Mouse (Mus musculus): ENCODE data around the gene Cyp2t4. TPM values are rescaled to one million over a fixed set of nuclear protein-coding genes. Genes with fewer than 3 reads are reported as not detected.

Gene Cyp2t4
- polyA plus RNA-seq (2014; fragmentation: Illumina TruSeq; extraction: RNeasy Lipid Tissue Mini Kit (QIAGEN cat#74804); ENCODE audit: insufficient read depth, low read depth, low replicate concordance): not detected

DNA sequence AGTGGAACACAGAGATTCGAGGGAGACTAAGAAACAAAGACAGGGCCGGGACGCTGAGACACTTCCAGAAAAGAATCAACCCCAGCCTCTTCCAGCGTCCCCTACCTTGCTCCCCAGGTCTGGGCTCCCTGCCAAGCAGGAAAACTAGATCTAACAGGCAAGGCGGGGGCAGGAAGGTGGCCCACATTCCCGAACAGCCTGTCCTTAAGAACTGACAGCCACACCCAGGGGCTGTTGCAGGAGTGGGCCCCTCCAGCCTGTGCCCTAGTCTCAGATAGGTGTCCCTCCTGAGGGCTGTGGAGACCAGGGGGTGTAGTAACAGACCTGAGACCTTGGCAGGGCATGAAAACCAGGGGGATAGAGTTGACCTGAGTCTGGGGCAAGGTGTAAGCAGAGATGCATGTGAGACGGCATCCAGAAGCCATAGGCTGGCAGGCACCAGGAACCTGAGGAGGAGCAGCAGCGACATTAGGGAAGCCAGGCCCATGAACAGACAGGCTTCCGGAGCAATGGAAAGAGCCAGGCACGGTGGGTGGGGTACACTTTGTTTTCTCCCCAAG is at the start of gene Cyp2t4:
Gene Cyp2t4, plus strand, starts transcription at position 510 of the 560 bp plus-strand sequence.

DNA sequence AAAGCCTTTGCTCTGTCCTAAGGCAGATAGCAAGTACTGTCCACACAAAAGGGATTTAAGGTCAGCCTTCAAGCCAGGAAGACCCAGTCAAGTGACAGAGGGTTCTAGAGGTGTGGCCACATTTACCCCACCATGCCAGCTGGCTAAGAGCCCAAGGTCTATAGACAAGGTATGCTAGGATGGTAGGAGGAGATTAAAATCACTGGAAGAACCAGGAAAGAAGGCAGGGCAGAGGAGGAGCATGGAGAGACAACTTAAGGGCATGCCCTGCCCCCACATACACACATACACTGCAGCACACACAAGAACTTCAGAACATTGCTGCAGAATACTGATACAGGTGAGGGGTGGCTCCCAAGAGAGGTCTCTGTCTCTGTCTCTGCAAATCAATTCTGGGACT is 33.8 kb upstream of the Cyp2t4 start, which contains the start of gene Cyp2f2:
Gene Cyp2f2, plus strand, starts transcription at position 234 of the 400 bp plus-strand sequence.

DNA sequence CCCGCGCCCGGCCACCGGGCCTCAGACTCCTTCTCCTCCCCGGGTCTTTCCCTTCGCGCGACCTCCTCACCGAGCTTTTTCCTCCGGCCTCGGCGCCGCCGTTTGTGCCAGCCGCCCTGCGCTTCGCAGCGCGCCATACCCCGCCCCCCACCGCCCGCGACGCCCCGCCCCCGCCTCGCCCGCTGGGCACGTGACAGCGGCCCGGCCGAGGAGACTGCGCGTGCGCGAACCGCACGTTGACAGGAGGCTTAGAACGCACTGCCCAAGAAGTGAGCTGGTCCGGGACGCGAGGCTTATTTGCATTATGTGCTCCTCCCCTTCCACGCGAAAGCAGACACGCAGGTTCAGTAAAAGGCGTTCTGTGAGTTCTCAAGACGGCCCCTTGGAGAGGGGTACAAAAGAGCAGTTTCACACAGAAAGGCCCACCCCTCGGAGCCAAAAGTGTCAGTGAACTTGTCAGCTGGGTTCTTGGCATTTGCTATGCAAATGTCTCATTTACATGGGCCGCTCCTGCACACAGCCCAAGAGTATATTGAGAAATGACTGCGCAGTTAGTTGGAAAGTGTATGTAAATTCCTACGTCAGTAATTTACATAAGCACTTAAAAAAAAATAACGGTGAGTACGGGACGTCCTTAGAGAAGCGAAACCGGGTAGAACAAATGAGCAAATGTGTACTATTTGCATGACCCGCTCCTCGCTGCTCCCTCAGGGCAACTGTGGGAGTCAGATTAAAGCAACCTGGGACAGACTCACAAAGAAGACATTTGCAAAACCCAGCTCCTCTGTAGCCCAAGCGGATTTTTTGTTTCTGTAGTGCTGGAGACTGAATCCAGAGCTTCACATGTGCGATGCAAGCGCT is 13.3 kb downstream of the Cyp2t4 start, which contains the start of gene Egln2:
Gene Egln2, minus strand, starts transcription at position 189 of the 861 bp plus-strand sequence.

DNA sequence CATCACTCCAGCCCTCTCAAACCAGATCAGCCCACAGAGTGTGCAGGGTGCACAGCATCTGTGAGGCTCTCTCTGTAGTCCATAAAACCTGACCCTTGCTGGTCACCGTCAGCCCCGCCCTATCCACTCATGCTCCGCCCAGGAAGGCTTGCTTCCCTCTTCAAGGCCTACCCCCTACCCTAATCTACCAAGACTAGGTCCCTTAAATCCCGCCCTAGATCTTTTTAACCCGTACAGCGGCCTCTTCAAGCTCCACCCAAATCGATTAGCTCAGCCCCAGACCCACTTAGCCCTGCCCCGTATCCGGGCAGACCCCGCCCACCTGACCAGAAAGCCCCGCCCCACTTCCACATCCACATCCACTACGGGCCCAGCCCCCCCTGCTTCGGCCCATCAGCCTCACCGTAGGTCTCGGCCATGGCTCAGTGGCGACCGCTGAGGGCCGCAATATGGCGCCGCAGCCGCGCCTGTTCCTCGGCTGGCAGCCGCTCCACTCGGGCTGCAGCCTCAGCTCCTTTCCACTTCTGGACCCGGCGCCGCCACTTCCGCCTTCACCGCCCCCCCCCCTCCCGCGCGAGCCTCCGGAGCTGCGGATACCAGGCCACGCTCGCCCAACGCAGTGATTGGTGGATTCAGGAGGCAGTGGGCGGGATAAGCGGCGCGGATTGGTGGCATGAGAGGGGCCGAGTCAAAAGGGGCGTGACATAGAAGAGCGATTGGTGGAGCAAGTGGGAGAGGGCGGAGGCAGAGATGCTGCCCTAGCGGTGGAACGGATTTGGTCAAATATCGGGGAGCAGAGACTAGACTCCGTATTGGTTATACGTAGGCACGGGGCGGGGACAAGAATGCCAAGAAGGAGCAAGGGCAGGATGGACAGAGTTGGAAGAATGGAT is 25.1 kb downstream of the Cyp2t4 start, which contains the start of gene Rab4b:
Gene Rab4b, minus strand, starts transcription at position 573 of the 893 bp plus-strand sequence.

DNA sequence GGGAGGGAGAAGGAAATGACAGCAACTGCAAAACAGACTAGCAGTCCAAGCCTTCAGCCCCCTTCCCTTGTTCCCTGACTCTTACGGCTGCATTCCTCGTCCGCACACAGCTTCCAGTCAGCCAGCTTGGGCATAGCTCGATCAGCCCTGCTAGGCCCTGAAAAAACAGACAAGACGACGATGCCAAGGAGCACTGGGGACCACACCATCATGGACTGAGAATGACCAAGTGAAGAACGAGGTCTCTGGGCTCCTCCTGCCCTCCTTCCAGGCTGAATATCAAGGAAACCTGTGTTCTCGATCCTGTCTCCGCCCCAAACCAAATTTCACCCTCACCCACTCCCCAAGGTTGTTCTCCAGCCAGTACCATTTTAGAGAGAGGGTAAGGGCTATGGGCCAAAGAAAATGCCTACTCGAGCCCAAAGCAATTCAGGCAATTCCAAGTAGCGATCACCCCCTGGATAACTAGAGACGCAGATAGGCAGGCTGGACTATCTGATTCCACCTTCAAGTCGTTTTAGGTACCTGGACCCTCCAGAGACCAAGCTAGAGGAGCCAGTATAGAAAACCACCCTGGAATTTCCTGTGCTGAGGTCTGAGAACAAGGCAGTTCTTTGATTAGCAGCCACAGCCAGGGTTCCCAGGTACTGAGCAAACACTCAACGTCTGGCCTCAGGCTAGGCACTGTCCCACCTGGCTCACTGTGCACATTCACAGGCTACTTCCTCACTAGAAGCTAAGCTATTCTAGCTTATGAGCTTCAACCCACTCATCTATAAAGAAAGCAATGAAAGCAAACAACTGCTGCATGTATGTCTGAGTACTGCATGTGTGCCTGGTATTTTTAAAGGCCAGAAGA is 27.6 kb downstream of the Cyp2t4 start, which contains the start of the genes Gm21983 and Mia:
Gene Gm21983, minus strand, starts transcription at position 250 of the 859 bp plus-strand sequence.
Gene Mia, minus strand, starts transcription at position 321 of the 859 bp plus-strand sequence.

DNA sequence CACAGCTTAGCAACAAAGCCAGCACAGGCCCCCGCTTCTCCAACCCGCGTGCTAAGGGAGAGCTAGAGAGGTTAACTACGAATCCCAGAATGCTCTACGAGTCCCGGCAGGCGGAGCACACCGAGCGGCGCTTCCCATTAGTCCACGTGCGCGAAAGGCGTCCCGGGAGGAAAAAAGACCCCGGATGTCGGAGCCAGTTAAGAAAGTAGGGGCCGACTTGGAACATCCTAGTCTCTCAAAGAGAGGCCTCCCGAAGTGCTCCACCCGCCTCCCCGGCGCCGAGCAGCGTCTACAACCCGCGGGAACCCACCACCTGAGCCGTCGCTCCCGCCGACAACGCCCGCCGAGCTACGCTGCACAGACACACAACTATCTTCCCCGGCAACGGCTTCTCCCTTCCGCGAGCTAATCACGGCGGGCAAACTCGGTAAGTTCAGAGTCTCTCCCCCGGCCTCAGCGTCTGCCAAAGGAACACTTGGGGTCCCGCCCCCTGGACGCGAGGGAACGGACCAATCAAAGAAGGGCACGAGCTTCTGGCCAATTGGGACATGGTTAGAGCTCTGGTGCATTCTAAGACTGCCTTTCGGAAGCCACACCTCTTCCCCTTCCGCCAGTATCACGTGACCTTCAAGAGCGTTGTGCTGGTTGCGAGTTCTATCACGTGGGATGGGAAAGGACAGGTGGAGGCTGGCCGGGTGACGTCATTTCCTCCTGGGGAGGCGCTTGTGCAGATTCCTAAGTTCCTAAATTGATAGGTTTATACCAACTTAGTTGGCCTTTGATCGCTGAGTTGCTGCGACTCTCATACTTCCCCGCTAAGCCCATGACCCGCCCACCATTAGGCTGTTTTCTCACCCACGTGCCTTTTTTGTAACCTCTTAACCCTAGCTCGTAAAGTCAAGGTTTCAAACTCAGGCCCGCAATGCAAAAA is 42.4 kb downstream of the Cyp2t4 start, which contains the start of the genes BC024978 and Snrpa:
Gene BC024978, plus strand, starts transcription at position 101 of the 931 bp plus-strand sequence.
Gene Snrpa, minus strand, starts transcription at position 591 of the 931 bp plus-strand sequence.

Other genes with a start within 250 kb of the Cyp2t4 start
- not detected for gene Cyp2a22, start 214.3 kb upstream of the Cyp2t4 start, polyA plus RNA-seq (2014; fragmentation: Illumina TruSeq; extraction: RNeasy Lipid Tissue Mini Kit (QIAGEN cat#74804); ENCODE audit: insufficient read depth, low read depth, low replicate concordance)
- not detected for gene Cyp2a12, start 124.6 kb upstream of the Cyp2t4 start, polyA plus RNA-seq (2014; fragmentation: Illumina TruSeq; extraction: RNeasy Lipid Tissue Mini Kit (QIAGEN cat#74804); ENCODE audit: insufficient read depth, low read depth, low replicate concordance)
- gene Cyp2f2, start 33.8 kb upstream of the Cyp2t4 start, polyA plus RNA-seq (2014; fragmentation: Illumina TruSeq; extraction: RNeasy Lipid Tissue Mini Kit (QIAGEN cat#74804); ENCODE audit: insufficient read depth, low read depth, low replicate concordance): 1,698 TPM
- gene Egln2, start 13.1 kb downstream of the Cyp2t4 start, polyA plus RNA-seq (2014; fragmentation: Illumina TruSeq; extraction: RNeasy Lipid Tissue Mini Kit (QIAGEN cat#74804); ENCODE audit: insufficient read depth, low read depth, low replicate concordance): 58.1 TPM
- 40.8 TPM for gene Rab4b, start 25.2 kb downstream of the Cyp2t4 start, polyA plus RNA-seq (2014; fragmentation: Illumina TruSeq; extraction: RNeasy Lipid Tissue Mini Kit (QIAGEN cat#74804); ENCODE audit: insufficient read depth, low read depth, low replicate concordance)
- gene Gm21983, start 27.4 kb downstream of the Cyp2t4 start, polyA plus RNA-seq (2014; fragmentation: Illumina TruSeq; extraction: RNeasy Lipid Tissue Mini Kit (QIAGEN cat#74804); ENCODE audit: insufficient read depth, low read depth, low replicate concordance): not detected
- gene Mia, start 27.4 kb downstream of the Cyp2t4 start, polyA plus RNA-seq (2014; fragmentation: Illumina TruSeq; extraction: RNeasy Lipid Tissue Mini Kit (QIAGEN cat#74804); ENCODE audit: insufficient read depth, low read depth, low replicate concordance): 13.1 TPM
- gene BC024978, start 42.1 kb downstream of the Cyp2t4 start, polyA plus RNA-seq (2014; fragmentation: Illumina TruSeq; extraction: RNeasy Lipid Tissue Mini Kit (QIAGEN cat#74804); ENCODE audit: insufficient read depth, low read depth, low replicate concordance): 4.4 TPM
- gene Snrpa, start 42.6 kb downstream of the Cyp2t4 start, polyA plus RNA-seq (2014; fragmentation: Illumina TruSeq; extraction: RNeasy Lipid Tissue Mini Kit (QIAGEN cat#74804); ENCODE audit: insufficient read depth, low read depth, low replicate concordance): 42.6 TPM
- 4.7 TPM for gene Itpkc, start 74.9 kb downstream of the Cyp2t4 start, polyA plus RNA-seq (2014; fragmentation: Illumina TruSeq; extraction: RNeasy Lipid Tissue Mini Kit (QIAGEN cat#74804); ENCODE audit: insufficient read depth, low read depth, low replicate concordance)
- 28.4 TPM for gene Coq8b, start 79.3 kb downstream of the Cyp2t4 start, polyA plus RNA-seq (2014; fragmentation: Illumina TruSeq; extraction: RNeasy Lipid Tissue Mini Kit (QIAGEN cat#74804); ENCODE audit: insufficient read depth, low read depth, low replicate concordance)
- 7.2 TPM for gene Numbl, start 104.7 kb downstream of the Cyp2t4 start, polyA plus RNA-seq (2014; fragmentation: Illumina TruSeq; extraction: RNeasy Lipid Tissue Mini Kit (QIAGEN cat#74804); ENCODE audit: insufficient read depth, low read depth, low replicate concordance)
- 197 TPM for gene Ltbp4, start 184.0 kb downstream of the Cyp2t4 start, polyA plus RNA-seq (2014; fragmentation: Illumina TruSeq; extraction: RNeasy Lipid Tissue Mini Kit (QIAGEN cat#74804); ENCODE audit: insufficient read depth, low read depth, low replicate concordance)
- gene Shkbp1, start 202.3 kb downstream of the Cyp2t4 start, polyA plus RNA-seq (2014; fragmentation: Illumina TruSeq; extraction: RNeasy Lipid Tissue Mini Kit (QIAGEN cat#74804); ENCODE audit: insufficient read depth, low read depth, low replicate concordance): 25.2 TPM
- gene Gm20479, start 203.7 kb downstream of the Cyp2t4 start, polyA plus RNA-seq (2014; fragmentation: Illumina TruSeq; extraction: RNeasy Lipid Tissue Mini Kit (QIAGEN cat#74804); ENCODE audit: insufficient read depth, low read depth, low replicate concordance): not detected

Data from lung, adult 10 weeks (tissue).